Mouse (Mus musculus): ENCODE data around the gene Cilp2.

DNA sequence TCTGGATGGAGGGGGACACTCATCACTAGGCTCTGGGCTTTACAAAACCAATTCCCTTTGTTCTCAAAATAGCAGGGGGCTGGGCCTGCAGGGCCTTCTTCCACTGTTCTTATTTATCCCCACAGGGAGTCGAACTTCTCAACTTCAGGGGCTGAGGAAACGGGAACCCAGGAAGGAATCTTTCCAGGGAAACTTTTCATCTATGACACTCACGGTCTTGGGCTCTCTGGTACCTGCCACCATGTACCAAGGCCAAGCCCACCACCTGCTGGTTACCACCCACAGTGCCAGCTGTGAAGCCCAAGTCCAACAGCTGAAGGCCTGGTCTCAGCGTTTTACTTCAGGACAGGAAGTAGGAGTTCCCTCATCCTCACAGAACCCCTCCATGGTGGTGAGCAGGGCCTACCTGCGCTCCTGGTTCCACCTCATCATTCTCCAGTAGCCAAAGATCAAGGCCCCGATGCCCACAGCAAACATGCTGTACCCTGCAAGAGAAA, 7.4 kb upstream of the Cilp2 start:
- TF ChIP-seq CTCF (IDR thresholded peaks at IDR 0.05; ENCODE audit: control insufficient read depth, insufficient read depth, insufficient read length) (no peak), USF1 (IDR thresholded peaks at IDR 0.05; ENCODE audit: low read depth) (no peak), MYOG (IDR thresholded peaks at IDR 0.05; ENCODE audit: control insufficient read depth, extremely low read depth, insufficient read length) (no peak), MAX (IDR thresholded peaks at IDR 0.05) (no peak)
